Mouse (Mus musculus) ES-E14 (cell line): ENCODE data around the gene Erc2.

Experiments used
- MAFK ChIP-seq: IDR thresholded peaks from 2 replicates; pipeline ENCODE4 v1.6.1; 2014; ENCODE audit warnings: mild to moderate bottlenecking, low read depth, low read length, inconsistent platforms; ENCODE audit not compliant: insufficient read depth
- ZNF384 ChIP-seq: IDR thresholded peaks from 2 replicates; pipeline ENCODE4 v1.6.1; 2012; ENCODE audit warnings: low read depth, low read length, inconsistent platforms

GRCm38 (mm10) chr14:28426610-28427009 is 804.4 kb downstream of the Erc2 start:
- TF ChIP-seq MAFK (no peak), ZNF384 (no peak)
